Mouse (Mus musculus) adrenal gland, postnatal 4 days (tissue): ENCODE data around the gene Plcl2. TPM values are rescaled to one million over a fixed set of nuclear protein-coding genes. Genes with fewer than 3 reads are reported as not detected.
"Not testable (repeated sequence)": the region's sequence is repeated elsewhere in the genome, so short reads cannot be mapped to it uniquely, and the experiment has no call there.

Experiments
- DNase-seq, 2 experiments: peaks; one replicate each; pipeline ENCODE4 v3.0.0; 2021 to 2022; ENCODE audit warnings: low spot score in 2 of 2, mixed read lengths in 2 of 2
- total RNA-seq, 2 experiments: library from RNA; stranded (reverse); gene quantifications; 2 replicates each; pipeline ENCODE4 v1.2.3; 2021

The Plcl2 gene
- total RNA-seq, 2 experiments from 2014 or later = 72.9 to 74.2 TPM

GRCm38 (mm10) chr17:50530089-50530488, 20.9 kb downstream of the Plcl2 start:
- DNase-seq = no peak

- DNase-seq = not testable (repeated sequence)
Measured at GRCm38 (mm10) chr17:50534889-50535288, 25.7 kb downstream of the Plcl2 start.

GRCm38 (mm10) chr17:50536409-50537194, 27.4 kb downstream of the Plcl2 start:
- DNase-seq = no peak

GRCm38 (mm10) chr17:50537786-50538185, 28.6 kb downstream of the Plcl2 start:
- no peak for DNase-seq

GRCm38 (mm10) chr17:50544860-50545259, 35.7 kb downstream of the Plcl2 start:
- no peak for DNase-seq

- DNase-seq = no peak
Measured at GRCm38 (mm10) chr17:50545274-50545673, 36.1 kb downstream of the Plcl2 start.

GRCm38 (mm10) chr17:50552130-50552529, 42.9 kb downstream of the Plcl2 start:
- no peak for DNase-seq

GRCm38 (mm10) chr17:50557566-50558238, 48.5 kb downstream of the Plcl2 start:
- DNase-seq = no peak

GRCm38 (mm10) chr17:50558239-50558625, 49.0 kb downstream of the Plcl2 start:
- no peak for DNase-seq

GRCm38 (mm10) chr17:50565376-50566123, 56.3 kb downstream of the Plcl2 start:
- no peak for DNase-seq

GRCm38 (mm10) chr17:50568846-50569245, 59.6 kb downstream of the Plcl2 start:
- DNase-seq = no peak

GRCm38 (mm10) chr17:50570228-50570627, 61.0 kb downstream of the Plcl2 start:
- not testable (repeated sequence) for DNase-seq

GRCm38 (mm10) chr17:50570681-50571398, 61.6 kb downstream of the Plcl2 start:
- no peak for DNase-seq

- no peak for DNase-seq
Measured at GRCm38 (mm10) chr17:50574161-50574560, 65.0 kb downstream of the Plcl2 start.

GRCm38 (mm10) chr17:50580416-50580815, 71.2 kb downstream of the Plcl2 start:
- DNase-seq = no peak

- DNase-seq = no peak
Measured at GRCm38 (mm10) chr17:50586834-50587233, 77.6 kb downstream of the Plcl2 start.

- no peak for DNase-seq
Measured at GRCm38 (mm10) chr17:50587941-50588340, 78.7 kb downstream of the Plcl2 start.

GRCm38 (mm10) chr17:50600178-50600577, 91.0 kb downstream of the Plcl2 start:
- DNase-seq = no peak

- DNase-seq = no peak
Measured at GRCm38 (mm10) chr17:50600696-50601095, 91.5 kb downstream of the Plcl2 start.

- DNase-seq = no peak
Measured at GRCm38 (mm10) chr17:50606890-50607289, 97.7 kb downstream of the Plcl2 start.

GRCm38 (mm10) chr17:50609908-50610307, 100.7 kb downstream of the Plcl2 start:
- DNase-seq = no peak
